Mouse (Mus musculus) large intestine, adult 2 months (tissue): ENCODE results near the gene Cfap300. TPM values are rescaled to one million over a fixed set of nuclear protein-coding genes. Genes with fewer than 3 reads are reported as not detected.

Source experiments
- DNase-seq: peaks from one replicate; pipeline ENCODE4 v3.0.0-alpha.2; 2012; ENCODE audit warnings: low read depth, low spot score
- WGBS: fragments of 180-500 bp; shearing (Covaris S2); methylation state at CpG from one replicate; pipeline ENCODE4 v1.1.7; 2018; 5-methylcytosine and 5-hydroxymethylcytosine counted together
- polyA plus RNA-seq: library from polyadenylated mRNA; depleted of rRNA; stranded (reverse); fragments of >200 nt; gene quantifications from 2 replicates; pipeline ENCODE4 v1.2.3, GENCODE M21; 2012; rRNA removed

The Cfap300 gene
- polyA plus RNA-seq: 0.78 and 0.81 TPM in 2 replicates

DNA sequence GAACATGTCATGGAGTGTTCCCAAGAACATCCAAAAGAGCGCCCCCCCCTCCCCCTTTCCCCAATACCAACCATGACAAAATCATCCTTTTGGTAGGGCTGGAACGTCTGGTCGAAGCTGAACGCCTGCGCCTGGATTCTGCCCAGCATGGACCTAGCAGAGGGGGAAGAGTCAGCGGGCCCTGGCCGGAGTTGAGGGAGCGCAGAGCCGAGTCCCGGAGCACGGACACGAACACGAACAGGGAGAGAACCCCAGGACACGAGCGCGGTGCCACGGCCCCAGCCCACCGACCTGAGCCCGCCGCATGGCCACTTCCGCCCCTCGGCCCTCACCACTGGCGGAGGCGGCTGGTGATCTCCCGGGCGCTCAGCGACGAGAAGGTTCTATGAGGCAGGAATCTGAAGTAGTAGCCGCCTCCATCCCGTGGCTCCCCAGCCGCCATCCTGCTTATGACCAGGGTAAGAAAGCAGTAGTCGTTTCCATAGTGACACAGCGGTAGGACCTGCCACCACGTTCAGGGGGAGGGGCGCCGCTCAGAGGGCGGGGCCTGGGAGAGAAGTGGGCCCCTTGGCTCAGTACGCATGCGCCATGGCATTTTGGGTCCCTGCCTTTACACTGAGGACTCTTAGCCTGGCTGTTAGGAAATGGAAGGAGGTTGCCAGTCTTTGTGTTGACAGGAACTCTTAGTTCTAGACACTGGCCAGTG lies at the start of gene Cfap300:
Gene Cfap300, minus strand, starts transcription at position 486 of the 706 bp plus-strand sequence.
- DNase-seq: peak; percentile 70

DNA sequence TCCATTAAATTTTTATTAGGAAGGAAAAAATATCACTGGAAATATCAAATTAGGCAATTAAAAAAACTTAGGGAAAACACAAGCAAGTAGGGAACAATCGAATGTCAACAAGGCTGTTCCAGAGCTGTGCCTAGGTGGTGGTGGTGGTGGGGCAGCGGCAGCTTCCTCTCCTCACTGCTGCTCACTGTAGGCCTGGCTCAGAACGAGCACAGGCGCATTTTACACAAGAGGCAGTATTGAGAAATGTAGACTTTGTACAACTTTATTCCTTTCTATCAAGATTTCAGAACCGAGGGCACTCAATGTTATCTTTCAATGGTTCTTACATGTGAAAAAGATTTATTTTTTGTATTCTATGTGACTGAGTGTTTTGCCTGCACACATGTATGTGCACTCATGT lies 36.3 kb upstream of the Cfap300 start:
- DNase-seq: no peak
- 71% methylated on average over 5 of the region's 5 CpGs for WGBS

More for the DNA sequence above, at the start of gene Cfap300:
- WGBS: under 1% methylated on average over 39 of the region's 39 CpGs

DNA sequence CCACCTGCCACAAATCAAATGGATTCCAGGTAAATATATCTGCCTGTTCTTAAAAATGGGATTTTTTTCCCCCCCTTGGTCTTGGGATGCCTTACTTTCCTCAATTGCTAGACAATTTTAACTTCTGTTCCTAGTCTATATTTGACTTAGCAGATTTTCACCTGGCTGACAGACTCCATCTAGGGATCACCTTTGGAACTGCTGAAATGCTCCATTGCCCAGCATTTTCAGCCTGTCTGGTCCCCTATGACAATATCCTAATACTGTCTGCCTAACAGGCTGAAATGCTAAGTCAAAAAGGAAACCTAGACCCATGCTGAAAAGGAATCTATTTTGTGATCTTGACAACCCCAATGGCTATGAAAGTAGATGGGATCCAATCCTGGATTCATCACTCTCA lies 31.7 kb upstream of the Cfap300 start:
- DNase-seq: no peak

DNA sequence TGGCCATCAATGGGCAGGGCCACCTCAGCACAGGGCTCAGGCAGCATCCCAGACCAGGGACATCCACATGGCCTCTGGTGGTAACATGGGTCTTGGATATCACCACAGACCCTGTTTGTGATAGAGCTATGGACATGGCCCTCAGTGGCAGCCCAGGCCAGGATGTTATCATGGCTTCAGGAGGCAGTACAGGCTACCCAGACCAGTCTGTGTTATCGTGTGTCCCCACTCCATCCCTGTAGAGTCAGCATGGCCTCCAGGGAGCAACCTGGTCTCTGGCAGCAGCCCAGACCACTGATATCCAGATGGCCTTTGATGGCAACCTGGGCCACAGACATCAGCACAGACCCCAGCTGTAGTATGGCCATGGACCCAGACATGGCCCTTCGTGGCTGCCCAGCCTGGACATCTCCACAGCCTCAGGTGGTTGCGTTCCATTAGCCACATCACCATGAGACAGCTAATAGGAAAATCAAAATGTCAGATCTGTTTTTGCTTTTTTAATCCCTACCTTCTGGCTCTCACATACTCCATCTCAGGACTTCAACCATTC lies 30.7 kb upstream of the Cfap300 start:
- 92% methylated on average over 3 of the region's 3 CpGs for WGBS
- no peak for DNase-seq

DNA sequence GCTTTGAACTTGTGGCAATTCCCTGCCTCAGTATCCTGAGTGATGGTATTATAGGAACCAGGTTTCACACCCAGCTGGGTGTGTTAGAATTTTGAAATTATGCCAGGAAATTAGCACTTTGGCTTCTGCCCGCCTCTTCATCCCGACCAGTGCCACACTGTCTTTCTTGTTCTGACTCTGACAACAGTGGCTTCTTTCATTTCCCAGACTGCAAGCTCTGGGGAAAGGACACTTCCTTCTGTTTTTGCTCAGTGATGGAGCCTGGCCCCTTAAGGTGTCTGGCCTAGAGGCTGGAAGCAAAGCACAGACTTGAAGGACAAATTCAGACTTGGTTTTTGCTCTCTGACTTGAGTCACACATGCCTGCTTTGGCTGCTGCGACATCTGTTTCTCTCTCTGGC lies 17.0 kb upstream of the Cfap300 start:
- WGBS: 45% methylated on average over 3 of the region's 3 CpGs
- DNase-seq: no peak

DNA sequence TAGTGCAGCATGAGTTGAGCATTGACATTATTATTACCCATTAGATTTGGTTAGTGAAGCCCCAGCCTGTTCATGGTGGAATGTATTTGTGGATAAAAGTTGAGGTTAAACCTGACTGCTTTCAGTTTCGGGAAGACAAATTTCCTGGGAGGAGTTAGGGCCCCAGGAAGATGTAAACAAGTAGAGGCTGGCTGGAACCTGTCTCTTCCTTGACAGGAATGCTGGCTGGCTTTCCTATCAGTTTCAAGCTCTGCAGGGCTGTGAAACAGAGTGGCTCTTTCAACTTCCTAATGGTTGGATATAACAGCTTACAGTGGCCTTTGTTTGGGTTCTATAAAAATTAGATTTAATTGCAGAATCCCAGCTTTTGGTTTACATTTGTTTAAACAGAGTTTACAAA lies 12.2 kb upstream of the Cfap300 start:
- no peak for DNase-seq
- 2% methylated on average over 1 of the region's 1 CpGs for WGBS

DNA sequence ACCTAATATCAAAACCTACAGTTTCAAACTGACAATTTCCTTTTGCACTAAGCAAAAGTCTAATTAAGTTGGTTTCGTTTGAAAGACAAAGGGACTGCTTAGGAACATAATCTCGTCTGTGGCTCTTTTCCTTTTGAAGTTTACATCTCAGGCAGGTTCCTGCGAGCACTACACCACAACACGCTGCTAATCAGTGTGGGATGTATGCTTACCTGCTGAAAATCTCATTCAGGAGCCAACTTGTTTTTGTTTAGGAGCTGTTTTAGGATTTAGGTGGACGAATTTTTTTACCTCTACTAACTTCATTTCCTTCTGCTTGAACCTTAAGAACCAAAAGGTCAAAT lies 393 bp upstream of the Cfap300 start:
- DNase-seq: no peak
- WGBS: 17% methylated on average over 5 of the region's 5 CpGs

DNA sequence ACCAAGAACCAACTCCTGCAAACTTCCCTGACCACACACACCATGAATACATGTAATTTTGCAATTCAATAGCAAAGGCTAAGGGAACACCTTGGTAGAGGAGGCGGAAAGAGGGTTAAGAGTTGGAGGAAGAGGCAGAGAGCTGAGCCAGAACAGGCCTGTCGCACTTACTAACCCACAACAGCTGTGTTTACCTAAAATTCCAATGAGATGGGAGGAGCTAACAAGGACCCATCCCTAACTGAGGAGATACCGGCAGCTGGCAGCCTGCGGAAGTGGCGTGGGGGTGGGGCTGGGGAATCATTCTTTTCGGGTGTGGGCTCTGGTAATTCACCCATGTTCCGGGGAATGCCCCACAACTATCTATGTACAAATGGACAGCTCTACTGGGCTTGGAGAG lies 7.1 kb downstream of the Cfap300 start:
- peak; percentile 38 for DNase-seq
- 5% methylated on average over 7 of the region's 7 CpGs for WGBS

DNA sequence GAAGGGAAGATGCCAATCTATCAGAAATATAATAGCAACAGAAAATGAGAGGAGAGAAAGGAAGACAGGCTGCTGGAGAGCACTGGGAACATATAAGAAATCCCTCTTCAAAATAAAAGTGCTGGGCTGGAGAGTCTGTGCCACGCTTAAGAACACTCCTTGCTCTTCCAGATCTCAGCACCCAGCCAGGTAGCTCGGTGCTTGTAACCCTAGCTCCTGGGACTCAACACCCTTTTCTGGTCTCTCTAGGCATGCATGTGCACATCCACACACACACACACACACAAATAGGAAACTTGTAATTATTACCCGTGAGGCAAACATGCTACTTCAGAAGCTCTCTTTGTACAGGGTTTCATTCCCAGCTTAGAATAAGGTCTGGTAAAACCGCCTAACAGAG lies 7.5 kb downstream of the Cfap300 start:
- no peak for DNase-seq
- 39% methylated on average over 4 of the region's 4 CpGs for whole genome bisulfite sequencing

DNA sequence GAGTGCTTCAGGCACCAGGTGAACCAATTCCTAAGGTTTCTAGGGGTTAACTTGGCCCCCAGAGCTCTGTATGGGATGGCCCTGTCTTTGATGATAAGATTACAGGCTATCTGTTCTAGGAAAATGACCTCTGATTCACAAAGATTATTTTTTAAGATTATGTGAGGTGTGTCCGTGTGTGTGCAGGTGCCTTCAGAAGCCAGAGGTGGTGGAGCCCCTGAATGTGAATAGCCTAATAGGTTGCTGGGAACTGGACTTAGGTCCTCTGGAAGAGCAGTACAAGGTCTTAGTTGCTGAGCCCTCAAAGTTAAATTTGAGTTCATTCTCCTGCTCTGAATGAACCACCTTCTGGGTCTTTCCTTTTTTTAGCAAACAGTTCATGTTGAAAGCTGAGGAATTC lies 8.5 kb downstream of the Cfap300 start:
- no peak for DNase-seq
- WGBS: 31% methylated on average over 1 of the region's 1 CpGs

DNA sequence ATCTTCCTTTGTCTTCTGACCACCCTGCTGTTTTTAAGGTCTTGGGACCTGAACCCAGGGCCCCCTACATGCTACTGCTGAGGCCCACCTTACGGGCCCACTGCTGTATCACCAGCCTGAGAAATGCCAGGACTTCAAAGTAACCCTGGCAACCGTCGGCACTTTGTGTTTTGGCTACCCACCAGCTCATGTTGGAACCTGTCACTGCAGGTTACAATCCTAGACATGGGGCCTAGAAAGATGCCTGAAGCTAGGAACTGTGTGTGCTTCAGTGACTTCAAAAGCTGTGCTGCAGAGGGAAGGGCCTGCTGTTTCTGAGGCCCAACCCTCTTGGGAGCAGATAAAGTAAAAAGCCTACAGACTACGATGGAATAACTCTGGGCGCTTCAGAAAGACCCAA lies 9.8 kb downstream of the Cfap300 start:
- no peak for DNase-seq
- WGBS: 90% methylated on average over 5 of the region's 5 CpGs

DNA sequence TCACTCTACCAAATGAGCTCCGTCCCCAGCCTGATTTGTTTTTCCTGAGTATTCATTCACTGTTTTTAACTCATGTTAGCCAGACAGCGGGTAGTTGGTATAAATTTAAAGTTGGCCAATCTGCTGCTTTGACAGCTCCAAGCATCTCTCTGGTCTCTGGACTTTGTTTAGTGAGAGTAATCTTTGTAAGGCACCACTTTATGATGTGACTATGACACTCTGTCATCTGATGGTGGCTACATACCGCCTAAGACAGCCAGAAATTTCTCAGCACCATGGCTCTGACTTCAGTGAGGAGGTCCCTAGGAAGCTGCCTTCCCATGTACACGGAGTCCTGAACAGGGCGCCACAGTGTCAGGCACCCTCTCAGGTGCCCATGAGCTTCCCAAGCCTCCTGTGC lies 24.0 kb downstream of the Cfap300 start:
- 82% methylated on average over 5 of the region's 5 CpGs for WGBS
- DNase-seq: no peak

DNA sequence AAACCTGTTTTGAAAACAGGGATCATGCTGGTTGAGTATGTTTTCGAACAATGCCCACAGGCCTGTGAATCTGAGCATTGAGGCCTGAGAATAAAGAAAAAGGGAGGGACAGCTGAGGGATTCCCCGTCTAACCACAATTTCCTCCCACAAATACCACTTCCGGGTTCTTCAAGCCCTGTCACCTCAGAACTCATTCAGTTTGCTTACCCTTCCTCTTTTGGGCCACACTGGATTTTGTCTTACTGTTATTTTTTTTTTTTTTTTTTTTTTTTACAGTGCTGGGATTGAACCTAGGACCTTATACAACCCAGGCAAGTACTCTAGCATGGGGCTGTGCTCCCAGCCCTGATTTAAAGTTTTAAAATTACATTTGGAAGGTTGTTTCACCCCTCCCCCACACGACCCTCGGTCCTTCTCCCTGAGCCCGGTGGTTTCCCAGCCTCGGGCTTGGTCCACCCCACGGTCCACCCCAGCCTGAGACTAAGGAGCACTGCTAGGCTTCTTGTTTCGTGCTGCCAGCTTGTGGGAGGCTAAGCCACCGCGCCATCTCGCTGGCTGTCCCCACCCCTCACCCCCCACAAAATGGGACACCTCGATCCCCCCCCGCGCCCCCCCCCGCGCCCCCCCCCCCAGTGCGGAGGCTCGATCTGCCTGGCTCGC lies 25.2 kb downstream of the Cfap300 start:
- WGBS: 56% methylated on average over 20 of the region's 20 CpGs
- no peak for DNase-seq

DNA sequence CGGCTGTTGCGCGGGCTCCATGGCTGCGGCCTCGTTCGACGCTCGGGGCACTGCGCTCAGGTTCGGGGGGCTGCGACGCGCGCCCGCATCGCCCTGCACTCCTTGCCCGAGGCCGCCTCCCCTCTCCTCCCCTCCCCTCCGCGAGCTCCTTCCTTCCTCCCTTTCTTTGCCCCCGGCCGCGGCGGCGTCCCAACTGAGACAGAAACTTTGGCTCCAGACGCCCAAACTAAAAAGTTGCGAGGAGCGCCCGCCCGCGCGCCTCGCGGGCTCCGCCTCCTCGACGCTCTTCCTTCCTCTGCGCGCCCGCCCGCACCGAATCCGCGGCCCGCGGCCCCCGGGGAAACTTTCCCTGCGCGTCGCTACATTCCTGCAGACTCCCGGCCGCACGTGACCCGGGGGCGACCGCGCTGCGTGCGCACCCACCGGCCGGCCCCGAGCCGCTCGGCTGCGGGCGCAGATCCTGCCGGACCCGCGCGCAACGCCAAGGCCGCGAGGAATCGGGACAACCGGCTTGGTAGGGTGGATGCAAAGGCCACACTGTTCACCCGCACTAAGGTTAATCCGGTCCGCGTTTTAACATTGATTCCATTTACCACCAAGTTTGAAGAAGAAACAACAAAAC lies 38.1 kb downstream of the Cfap300 start, which contains the start of gene Yap1:
Gene Yap1, minus strand, starts transcription at position 227 of the 622 bp plus-strand sequence.
- DNase-seq: peak; percentile 50

DNA sequence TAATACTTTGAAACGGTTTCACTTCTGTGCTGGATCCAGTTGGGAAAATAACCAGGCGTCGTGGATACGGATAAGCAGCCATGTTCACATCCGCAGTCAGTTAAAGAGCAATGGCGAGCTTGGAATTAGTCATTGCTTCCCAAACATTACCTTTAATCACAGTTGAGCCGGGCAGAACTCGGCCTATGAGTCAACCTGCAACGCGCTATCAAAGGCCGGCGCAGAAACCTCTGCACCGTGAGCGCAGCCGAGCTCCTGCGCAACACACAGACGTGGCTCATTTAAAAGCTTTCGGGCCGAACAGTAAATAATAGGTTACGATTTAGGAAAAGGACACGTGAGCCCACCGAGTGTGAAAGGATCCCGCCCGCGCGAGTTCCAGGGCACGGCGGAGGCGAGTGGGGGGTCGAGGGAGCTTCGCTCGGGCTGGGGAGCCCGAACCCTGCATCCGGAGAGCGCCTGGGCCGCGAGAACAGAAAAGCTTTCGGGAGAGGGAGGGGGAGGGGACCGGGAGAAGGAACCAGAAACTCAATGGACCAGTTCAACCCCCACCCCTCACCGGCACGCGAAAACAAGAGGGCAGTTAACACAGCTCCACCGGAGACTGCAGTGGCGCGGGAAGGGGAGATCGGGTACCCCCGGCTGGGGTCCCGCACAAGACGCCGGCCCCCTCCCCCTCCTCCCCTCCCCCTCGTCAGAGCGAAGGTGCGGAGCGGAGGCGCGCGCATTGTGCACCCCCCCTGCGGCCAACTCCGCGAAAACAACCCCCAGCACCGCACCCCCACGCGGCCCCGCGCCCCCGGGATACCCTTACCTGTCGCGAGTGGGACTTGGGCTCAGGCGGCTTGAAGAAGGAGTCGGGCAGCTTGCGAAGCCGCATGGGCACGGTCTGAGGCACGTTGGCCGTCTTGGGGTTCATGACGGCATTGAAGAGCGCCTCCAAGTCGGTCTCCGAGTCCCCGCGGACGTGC lies 39.0 kb downstream of the Cfap300 start:
- peak; percentile 52 for DNase-seq
- WGBS: under 1% methylated on average over 78 of the region's 82 CpGs

More for the DNA sequence above, 38.1 kb downstream of the Cfap300 start, which contains the start of gene Yap1:
- whole genome bisulfite sequencing: under 1% methylated on average over 70 of the region's 79 CpGs

DNA sequence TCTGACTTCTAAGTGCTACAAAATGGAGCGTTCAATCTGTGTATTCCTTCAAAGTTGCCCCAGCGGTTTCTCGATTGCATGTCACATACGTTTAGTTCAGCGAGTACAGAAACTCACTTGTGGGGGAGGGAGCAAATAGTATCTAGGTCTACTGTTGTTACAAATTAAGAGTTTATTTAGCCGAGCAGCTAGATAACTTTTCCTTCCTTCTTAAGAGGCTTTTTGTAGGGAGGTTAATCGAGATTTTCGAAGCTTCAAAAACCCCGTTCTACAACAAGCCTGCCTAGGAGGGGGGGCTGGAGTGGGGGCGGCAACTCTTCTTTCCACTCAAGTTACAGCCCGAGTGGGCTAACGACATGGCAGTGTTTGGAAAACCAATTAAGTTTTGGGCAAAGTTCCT lies 39.8 kb downstream of the Cfap300 start:
- 2% methylated on average over 12 of the region's 12 CpGs for WGBS
- no peak for DNase-seq

DNA sequence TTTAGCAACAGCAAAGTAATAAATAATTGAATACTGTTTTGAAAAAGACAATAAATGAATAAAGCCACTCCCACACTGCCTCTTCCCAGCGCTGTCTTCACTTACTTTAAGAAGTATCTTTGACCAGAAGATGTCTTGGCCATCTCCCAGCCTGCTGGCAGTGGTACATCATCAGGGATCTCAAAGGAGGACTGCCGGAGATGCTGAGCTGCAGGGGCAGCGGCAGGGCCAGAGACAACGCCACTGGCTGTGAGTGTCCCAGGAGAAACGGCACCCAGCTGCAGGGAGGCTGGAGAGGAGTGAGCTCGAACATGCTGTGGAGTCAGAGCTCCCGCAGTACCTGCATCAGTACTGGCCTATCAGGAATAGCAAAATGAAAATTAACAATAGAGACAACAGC lies 41.3 kb downstream of the Cfap300 start:
- 61% methylated on average over 7 of the region's 7 CpGs for WGBS
- DNase-seq: no peak

DNA sequence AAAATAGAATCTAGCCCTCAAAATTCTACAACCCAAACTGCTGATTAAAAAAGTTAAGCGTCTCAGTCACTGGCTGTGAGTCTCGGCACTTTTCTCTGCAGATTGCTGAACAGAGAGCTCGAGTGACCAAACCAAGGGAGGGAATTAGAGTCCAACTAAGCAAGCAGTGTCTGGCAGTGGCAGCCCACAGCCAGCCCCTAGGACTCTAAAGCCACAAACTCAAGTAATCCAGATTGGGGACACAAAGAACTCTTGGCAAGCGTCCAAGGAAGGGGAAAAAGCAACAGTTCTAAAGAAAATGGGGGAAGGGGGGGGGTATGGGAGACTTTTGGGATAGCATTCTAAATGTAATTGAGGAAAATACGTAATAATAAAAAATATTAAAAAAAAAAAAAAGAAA lies 48.3 kb downstream of the Cfap300 start:
- WGBS: 83% methylated on average over 5 of the region's 5 CpGs
- no peak for DNase-seq

DNA sequence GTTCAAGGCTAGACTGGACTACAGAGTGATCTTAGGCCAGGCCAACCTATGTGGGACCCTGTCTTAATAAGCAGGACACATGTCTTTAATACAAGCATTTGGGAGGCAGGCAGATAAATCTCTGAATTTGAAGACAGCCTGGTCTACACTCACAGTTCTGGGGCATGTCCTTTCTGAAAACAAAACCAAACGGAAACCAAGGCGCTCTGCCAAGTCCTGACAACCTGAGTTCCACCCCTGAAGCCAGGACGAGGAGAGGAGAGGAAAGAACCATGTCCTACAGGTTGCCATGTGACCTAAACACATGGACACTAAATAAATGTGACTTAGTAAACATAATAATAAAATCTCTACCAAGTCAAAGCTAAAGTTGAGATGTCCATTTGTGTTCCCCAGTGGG lies 50.0 kb downstream of the Cfap300 start:
- no peak for DNase-seq
- WGBS: 39% methylated on average over 3 of the region's 3 CpGs

DNA sequence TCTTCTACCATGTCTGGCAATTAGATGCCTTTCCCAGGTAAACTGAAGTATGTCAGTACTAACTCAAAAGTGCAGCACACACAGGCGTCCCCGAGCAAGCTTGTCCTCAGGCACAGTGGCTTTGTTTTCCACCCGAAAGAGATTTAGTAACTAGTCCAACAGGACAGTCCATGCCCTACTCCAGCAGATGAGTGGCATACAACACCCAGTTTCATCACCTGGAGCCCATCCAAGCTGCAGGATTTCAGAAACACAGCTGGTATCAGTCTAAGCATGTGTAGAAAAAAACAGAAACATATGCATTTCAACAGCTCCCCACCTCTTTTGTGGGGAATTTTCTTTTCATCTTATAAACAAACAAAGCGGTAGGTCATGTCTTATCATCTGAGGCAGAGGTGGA lies 51.7 kb downstream of the Cfap300 start:
- DNase-seq: no peak
- 64% methylated on average over 4 of the region's 4 CpGs for WGBS
